Mouse (Mus musculus) lung, embryonic 16.5 days (tissue): Measurements from ENCODE around the gene Olfr493. TPM values are rescaled to one million over a fixed set of nuclear protein-coding genes. Genes with fewer than 3 reads are reported as not detected.

Source experiments
- ATAC-seq: fragments of 200-750 bp; cut with Nextera tagmentation; 2 replicates; pipeline ENCODE4 v1.8.0; 2017; ENCODE audit warnings: low read depth, mild to moderate bottlenecking, moderate library complexity
- H3K27ac ChIP-seq: fragments of 300-500 bp; sonication (generic); 2 replicates; pipeline ENCODE4 v1.5.1; 2014; ENCODE audit warnings: mild to moderate bottlenecking, control low read depth, low read length
- H3K27me3 ChIP-seq: fragments of 300-500 bp; sonication (generic); 2 replicates; pipeline ENCODE4 v1.6.1; 2014; ENCODE audit warnings: low read depth, low read length, mixed read lengths; ENCODE audit not compliant: control insufficient read depth, insufficient read depth
- H3K36me3 ChIP-seq: fragments of 300-500 bp; sonication (generic); 2 replicates; pipeline ENCODE4 v1.6.1; 2014; ENCODE audit warnings: low read length; ENCODE audit not compliant: control insufficient read depth, insufficient read depth
- H3K4me1 ChIP-seq: fragments of 300-500 bp; sonication (generic); replicated peaks from 2 replicates; pipeline ENCODE4 v1.6.1; 2014; ENCODE audit warnings: low read length, mixed read lengths; ENCODE audit not compliant: control insufficient read depth, insufficient read depth
- H3K4me2 ChIP-seq: fragments of 300-500 bp; sonication (generic); 2 replicates; pipeline ENCODE4 v1.6.1; 2014; ENCODE audit warnings: low read depth, low read length, control low read depth
- H3K4me3 ChIP-seq: fragments of 300-500 bp; sonication (generic); 2 replicates; pipeline ENCODE4 v1.5.1; 2014; ENCODE audit warnings: mild to moderate bottlenecking, low read length, control low read depth
- H3K9ac ChIP-seq: fragments of 300-500 bp; sonication (generic); 2 replicates; pipeline ENCODE4 v1.6.1; 2014; ENCODE audit warnings: low read length, control low read depth
- H3K9me3 ChIP-seq: fragments of 300-500 bp; sonication (generic); 2 replicates; pipeline ENCODE4 v1.6.1; 2016; ENCODE audit warnings: low read length; ENCODE audit not compliant: control insufficient read depth
- WGBS: fragments of 180-500 bp; shearing (Covaris S2); extraction: QIAGEN DNeasy Blood & Tissue Kit; methylation state at CpG from one replicate; pipeline ENCODE4 v1.1.7; 2014; 5-methylcytosine and 5-hydroxymethylcytosine counted together
- polyA plus RNA-seq: library from polyadenylated mRNA; unstranded; fragments of >200 nt; fragmentation: Nextera tagmentation; extraction: Ambion mirVana; gene quantifications from 2 replicates; pipeline ENCODE4 v1.2.1, GENCODE M21; 2015

The Olfr493 gene
- polyA plus RNA-seq, result not detected in 2 replicates

- Histone ChIP-seq H3K9me3 (no peaks in the 10 kb centered on the region), H3K4me1 (no peaks in the 10 kb centered on the region), H3K36me3 (no peaks in the 10 kb centered on the region), H3K4me3 (no peak within 1 kb of the TSS), H3K27me3 (no peaks in the 10 kb centered on the region), H3K9ac (no peak within 1 kb of the TSS), H3K27ac (no peak within 1 kb of the TSS), H3K4me2 (no peak within 1 kb of the TSS)
- no peak for ATAC-seq
- 53% methylated on average over 1 of the region's 1 CpGs for WGBS
Observed at GRCm38 (mm10) chr7:108346879-108347278, at the start of gene Olfr493. Gene Olfr493 (minus strand): TSS chr7:108346979.

- whole genome bisulfite sequencing, result 56% methylated on average over 1 of the region's 1 CpGs
- Histone ChIP-seq H3K36me3 (no peaks in the 10 kb centered on the region), H3K9ac (no peak within 1 kb of the TSS), H3K9me3 (no peaks in the 10 kb centered on the region), H3K4me2 (no peak within 1 kb of the TSS), H3K4me3 (no peak within 1 kb of the TSS), H3K4me1 (no peaks in the 10 kb centered on the region), H3K27me3 (no peaks in the 10 kb centered on the region), H3K27ac (no peak within 1 kb of the TSS)
- ATAC-seq, result no peak
Observed at GRCm38 (mm10) chr7:108392867-108393266, 46.1 kb upstream of the Olfr493 start, which contains the start of gene Olfr495. Gene Olfr495 (plus strand): TSS chr7:108393167.

GRCm38 (mm10) chr7:108365035-108365434, 18.3 kb upstream of the Olfr493 start, which contains the start of gene Olfr494:
Gene Olfr494 (plus strand): TSS chr7:108365335.
- ATAC-seq, result no peak
- H3K4me3 ChIP-seq, result no peak within 1 kb of the TSS
- H3K27me3 ChIP-seq, result no peaks in the 10 kb centered on the region
- H3K4me1 ChIP-seq, result no peaks in the 10 kb centered on the region
- H3K27ac ChIP-seq, result no peak within 1 kb of the TSS
- no peaks in the 10 kb centered on the region for H3K9me3 ChIP-seq
- no peak within 1 kb of the TSS for H3K9ac ChIP-seq
- no peak within 1 kb of the TSS for H3K4me2 ChIP-seq
- WGBS, result 68% methylated on average over 3 of the region's 3 CpGs
- H3K36me3 ChIP-seq, result no peaks in the 10 kb centered on the region

- Histone ChIP-seq H3K36me3 (no peaks in the 10 kb centered on the region), H3K4me1 (no peaks in the 10 kb centered on the region), H3K4me3 (no peak within 1 kb of the TSS), H3K4me2 (no peak within 1 kb of the TSS), H3K27ac (no peak within 1 kb of the TSS), H3K9ac (no peak within 1 kb of the TSS), H3K9me3 (no peaks in the 10 kb centered on the region), H3K27me3 (no peaks in the 10 kb centered on the region)
- no peak for ATAC-seq
- WGBS, result 72% methylated on average over 2 of the region's 2 CpGs
Observed at GRCm38 (mm10) chr7:108323574-108323973, 23.2 kb downstream of the Olfr493 start, which contains the start of gene Olfr492. Gene Olfr492 (minus strand): TSS chr7:108323674.

GRCm38 (mm10) chr7:108313151-108313550, 33.6 kb downstream of the Olfr493 start, which contains the start of gene Olfr491:
Gene Olfr491 (plus strand): TSS chr7:108313451.
- no peaks in the 10 kb centered on the region for H3K36me3 ChIP-seq
- H3K4me3 ChIP-seq, result no peak within 1 kb of the TSS
- no peak within 1 kb of the TSS for H3K4me2 ChIP-seq
- H3K27ac ChIP-seq, result no peak within 1 kb of the TSS
- 49% methylated on average over 1 of the region's 1 CpGs for WGBS
- H3K9me3 ChIP-seq, result no peaks in the 10 kb centered on the region
- no peaks in the 10 kb centered on the region for H3K27me3 ChIP-seq
- no peak for ATAC-seq
- H3K9ac ChIP-seq, result no peak within 1 kb of the TSS
- no peaks in the 10 kb centered on the region for H3K4me1 ChIP-seq

Other genes with a start within 250 kb of the Olfr493 start
- gene Olfr482, start 249.4 kb downstream of the Olfr493 start, polyA plus RNA-seq, result 0.11 and 0.20 TPM in 2 replicates
- not detected in 2 replicates for gene Olfr483, start 246.1 kb downstream of the Olfr493 start, polyA plus RNA-seq
- gene Olfr484, start 219.5 kb downstream of the Olfr493 start, polyA plus RNA-seq, result not detected in 2 replicates
- gene Olfr485, start 187.1 kb downstream of the Olfr493 start, polyA plus RNA-seq, result not detected in 2 replicates
- not detected in 2 replicates for gene Olfr486, start 174.2 kb downstream of the Olfr493 start, polyA plus RNA-seq
- not detected in 2 replicates for gene Olfr487, start 132.3 kb downstream of the Olfr493 start, polyA plus RNA-seq
- gene Olfr488, start 88.6 kb downstream of the Olfr493 start, polyA plus RNA-seq, result not detected in 2 replicates
- not detected in 2 replicates for gene Olfr490, start 58.0 kb downstream of the Olfr493 start, polyA plus RNA-seq
- not detected in 2 replicates for gene Olfr491, start 33.5 kb downstream of the Olfr493 start, polyA plus RNA-seq
- not detected in 2 replicates for gene Olfr492, start 23.3 kb downstream of the Olfr493 start, polyA plus RNA-seq
- not detected in 2 replicates for gene Olfr494, start 18.4 kb upstream of the Olfr493 start, polyA plus RNA-seq
- not detected in 2 replicates for gene Olfr495, start 46.2 kb upstream of the Olfr493 start, polyA plus RNA-seq
- not detected in 2 replicates for gene Olfr497, start 73.4 kb upstream of the Olfr493 start, polyA plus RNA-seq
- not detected in 2 replicates for gene Olfr498, start 118.3 kb upstream of the Olfr493 start, polyA plus RNA-seq
- gene Olfr502, start 178.1 kb upstream of the Olfr493 start, polyA plus RNA-seq, result not detected in 2 replicates
- gene Olfr503, start 197.5 kb upstream of the Olfr493 start, polyA plus RNA-seq, result not detected in 2 replicates
- not detected in 2 replicates for gene Olfr504, start 218.8 kb upstream of the Olfr493 start, polyA plus RNA-seq